Mouse (Mus musculus): ENCODE data around the gene Ovol2.

Gene Ovol2

GRCm38 (mm10) chr2:144267004-144267730 lies 64.8 kb downstream of the Ovol2 start:
- no peak for DNase-seq

- DNase-seq = peak in 1 of 2 experiments; percentile 37
These were observed 65.8 kb downstream of the Ovol2 start for GRCm38 (mm10) chr2:144265916-144266683.

DNA sequence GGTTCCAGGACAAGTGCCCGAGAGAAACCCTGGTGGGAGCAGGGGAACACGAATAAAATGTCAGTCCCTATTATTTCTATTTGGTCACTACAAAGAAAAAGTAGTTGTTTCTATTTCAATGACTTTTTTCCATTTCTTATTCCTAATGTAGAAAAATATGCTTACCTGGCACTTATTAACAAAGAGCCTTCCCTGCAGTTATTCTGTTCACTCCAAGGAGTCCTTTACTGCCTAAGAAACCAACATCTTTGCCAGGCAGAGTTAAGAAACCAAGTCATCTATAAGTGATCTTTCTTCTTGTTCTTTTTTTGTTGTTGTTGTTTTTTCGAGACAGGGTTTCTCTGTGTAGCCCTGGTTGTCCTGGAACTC lies 66.8 kb downstream of the Ovol2 start:
- no peak for DNase-seq

DNA sequence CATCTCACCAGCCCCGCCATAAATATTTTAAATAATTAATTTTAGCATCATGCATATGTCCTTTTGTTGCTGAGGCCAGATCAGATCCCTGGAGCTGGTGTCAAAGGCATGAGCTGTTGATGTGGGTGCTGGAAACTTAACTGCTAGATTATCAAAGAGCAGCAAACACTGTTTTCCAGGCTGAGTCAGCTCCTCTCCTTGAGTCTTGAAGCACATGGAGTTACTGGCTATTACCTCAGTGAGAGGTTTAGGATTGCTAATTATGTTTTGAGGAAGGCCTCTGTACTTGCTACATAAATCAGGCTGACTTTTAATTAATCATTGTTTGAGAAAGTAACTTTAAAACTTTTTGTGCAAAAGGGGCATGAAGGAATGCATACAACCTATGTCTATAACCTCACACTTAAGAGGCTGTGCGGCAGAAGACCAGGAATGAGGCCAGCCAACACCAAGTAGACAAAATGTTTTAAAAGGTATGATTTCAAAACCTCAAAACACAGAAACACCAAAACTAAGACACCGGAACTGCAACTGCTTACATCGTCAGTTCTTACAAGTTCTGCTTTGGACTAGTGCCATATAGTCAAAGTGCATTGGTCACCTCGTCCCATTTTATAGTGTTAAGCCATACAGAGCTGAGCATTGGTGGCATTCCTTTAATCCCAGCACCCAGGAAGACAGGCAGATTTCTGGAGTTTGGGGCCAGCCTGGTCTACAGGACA lies 67.4 kb downstream of the Ovol2 start:
- DNase-seq = no peak

DNA sequence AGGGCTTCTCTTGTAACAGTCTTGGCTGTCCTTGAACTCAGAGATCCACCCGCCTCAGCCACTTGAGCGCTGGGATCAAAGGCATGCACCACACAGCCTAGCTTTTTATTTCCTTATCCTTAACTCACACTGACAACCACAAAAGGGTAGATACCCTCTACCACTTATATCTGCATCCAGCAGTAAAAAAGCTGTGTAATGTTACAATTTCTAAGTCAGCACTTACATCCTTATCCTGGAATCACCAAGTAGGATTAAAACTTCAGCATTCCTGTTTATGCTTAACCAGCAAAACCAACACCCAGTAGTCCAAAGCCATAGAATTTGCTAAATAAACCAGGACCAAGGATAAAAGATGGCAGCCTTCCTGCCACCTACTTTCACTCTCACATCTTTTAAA lies 69.1 kb downstream of the Ovol2 start:
- no peak for DNase-seq
